8 mouse cellular contexts compared by ENCODE assay signal in genomic region chr9:74953265-74953958, GRCm38 (mm10). TPM values are rescaled to one million over a fixed set of nuclear protein-coding genes. Genes with fewer than 3 reads are reported as not detected.
A peak's percentile ranks its signal among the peaks of the same experiment; 100 is the strongest.
DNase-seq lines count a peak whose midpoint lies in the region; ATAC-seq and TF ChIP-seq lines count a peak whose summit lies in the region.

No protein-coding gene starts in this region.

- H3K4me3 ChIP-seq in intestine, embryonic 14.5 days (ENCODE audit: low read depth, low read length) = peak overlapping the region; percentile 75
- H3K4me3 ChIP-seq in liver, adult 2 months (ENCODE audit: insufficient read depth, low read depth, low read length) = peak overlapping the region; percentile 77
- H3K4me3 ChIP-seq in midbrain, postnatal 0 days (ENCODE audit: low read depth, low read length) = peak overlapping the region; percentile 77
- peak overlapping the region; percentile 98 for H3K4me3 ChIP-seq in stomach, embryonic 15.5 days (replicated peaks)

- peaks cover 7% of the 10 kb centered on the region for H3K4me1 ChIP-seq in intestine, embryonic 14.5 days (replicated peaks; ENCODE audit: control insufficient read depth, insufficient read depth, low read length)
- peaks cover 4% of the 10 kb centered on the region for H3K4me1 ChIP-seq in liver, adult 2 months (ENCODE audit: control insufficient read depth, insufficient read depth, low read length)
- H3K4me1 ChIP-seq in midbrain, postnatal 0 days (ENCODE audit: insufficient read depth, low read length) = peaks cover 4% of the 10 kb centered on the region; the same call in 1 of the 2 replicates
- peaks cover 14% of the 10 kb centered on the region; the same call in 1 of the 2 replicates for H3K4me1 ChIP-seq in stomach, embryonic 15.5 days

- no peaks in the 10 kb centered on the region for H3K27me3 ChIP-seq in intestine, embryonic 14.5 days (replicated peaks; ENCODE audit: control insufficient read depth, insufficient read depth, low read length)
- no peaks in the 10 kb centered on the region for H3K27me3 ChIP-seq in liver, adult 2 months (ENCODE audit: control insufficient read depth, insufficient read depth, low read length)
- no peaks in the 10 kb centered on the region for H3K27me3 ChIP-seq in midbrain, postnatal 0 days (ENCODE audit: insufficient read depth, low read length)
- no peaks in the 10 kb centered on the region for H3K27me3 ChIP-seq in stomach, embryonic 15.5 days (replicated peaks)

- peak overlapping the region; percentile 87 for H3K27ac ChIP-seq in intestine, embryonic 14.5 days (ENCODE audit: low read depth)
- peak overlapping the region; percentile 87 for H3K27ac ChIP-seq in liver, adult 2 months (replicated peaks; ENCODE audit: insufficient read depth, low read depth, low read length)
- H3K27ac ChIP-seq in midbrain, postnatal 0 days (ENCODE audit: low read depth, low read length) = peak overlapping the region; percentile 84
- H3K27ac ChIP-seq in stomach, embryonic 15.5 days = peak overlapping the region; percentile 98

- peak; percentile 51 to 62 for DNase-seq in layer of hippocampus, postnatal 10 days (ENCODE audit: low spot score in 2 of 2)
- no peak for DNase-seq in layer of hippocampus, postnatal 36 days
- DNase-seq in cerebellum, postnatal 10 days = peak; percentile 71 to 72
- peak; percentile 86 for DNase-seq in gastrocnemius, postnatal 25 days
- DNase-seq in intestine, embryonic 14.5 days (ENCODE audit: low spot score) = peak; percentile 81
- DNase-seq in liver, adult 2 months (ENCODE audit: extremely low read depth, low read depth, low spot score) = peak; percentile 68
- peak; percentile 65 for DNase-seq in midbrain, postnatal 0 days (ENCODE audit: low spot score)

- TF ChIP-seq CTCF in liver, adult 2 months (IDR thresholded peaks at IDR 0.05; ENCODE audit: low read depth, low read length) = peak; percentile 35
- peak; percentile 32 for TF ChIP-seq CTCF in midbrain, postnatal 0 days (IDR thresholded peaks at IDR 0.05)

- peaks cover 8% of the 10 kb centered on the region; the same call in 1 of the 2 replicates for H3K79me2 ChIP-seq in liver, adult 2 months (ENCODE audit: control insufficient read depth, insufficient read depth, low read length)

- peak overlapping the region; percentile 66 for H3K9ac ChIP-seq in intestine, embryonic 14.5 days (ENCODE audit: low read length)
- peak overlapping the region; percentile 82 for H3K9ac ChIP-seq in liver, adult 2 months (ENCODE audit: low read depth, low read length)
- H3K9ac ChIP-seq in midbrain, postnatal 0 days (replicated peaks; ENCODE audit: low read length, poor library complexity, severe bottlenecking) = peak overlapping the region; percentile 80
- H3K9ac ChIP-seq in stomach, embryonic 15.5 days = peak overlapping the region; percentile 93

- peak overlapping the region; percentile 75 for H3K4me2 ChIP-seq in intestine, embryonic 14.5 days (ENCODE audit: low read length)
- H3K4me2 ChIP-seq in midbrain, postnatal 0 days (ENCODE audit: low read depth, low read length, poor library complexity, severe bottlenecking) = peak overlapping the region; percentile 64
- H3K4me2 ChIP-seq in stomach, embryonic 15.5 days = peak overlapping the region; percentile 87

- ATAC-seq in intestine, embryonic 14.5 days (replicated peaks; ENCODE audit: low FRiP score, low TSS enrichment, low read depth) = peak; percentile 83
- ATAC-seq in midbrain, postnatal 0 days (ENCODE audit: low FRiP score) = peak; percentile 77
- ATAC-seq in stomach, embryonic 15.5 days (ENCODE audit: insufficient read depth, low FRiP score, low read depth) = peak; percentile 69; the same call in 1 of the 2 replicates

- no peak for TF ChIP-seq POLR2A in liver, adult 2 months (IDR thresholded peaks at IDR 0.05; ENCODE audit: extremely low read depth, insufficient read depth, low read length)

- H3K9me3 ChIP-seq in intestine, embryonic 14.5 days (ENCODE audit: control insufficient read depth, low read length) = no peaks in the 10 kb centered on the region
- H3K9me3 ChIP-seq in midbrain, postnatal 0 days (ENCODE audit: low read length) = no peaks in the 10 kb centered on the region
- H3K9me3 ChIP-seq in stomach, embryonic 15.5 days = no peaks in the 10 kb centered on the region

- 3% methylated on average over 31 of the region's 31 CpGs for WGBS in intestine, embryonic 14.5 days
- WGBS in liver, adult 2 months = 3% methylated on average over 31 of the region's 31 CpGs
- WGBS in midbrain, postnatal 0 days = 4% methylated on average over 31 of the region's 31 CpGs
- WGBS in stomach, embryonic 15.5 days = 4% methylated on average over 31 of the region's 31 CpGs

- no peaks in the 10 kb centered on the region for H3K36me3 ChIP-seq in intestine, embryonic 14.5 days (ENCODE audit: control insufficient read depth, insufficient read depth, low read length)
- peaks cover 24% of the 10 kb centered on the region for H3K36me3 ChIP-seq in liver, adult 2 months (ENCODE audit: control insufficient read depth, insufficient read depth, low read length)
- peaks cover 2% of the 10 kb centered on the region; the same call in 1 of the 2 replicates for H3K36me3 ChIP-seq in midbrain, postnatal 0 days (ENCODE audit: insufficient read depth, low read length)
- peaks cover 6% of the 10 kb centered on the region; the same call in 1 of the 2 replicates for H3K36me3 ChIP-seq in stomach, embryonic 15.5 days

RNA-seq across cellular contexts. Expression of gene Fam214a, which starts 0.7 kb away (rescaled TPM):
- total RNA-seq in layer of hippocampus, postnatal 10 days (2021) = 10 to 100 TPM; 34.2 to 37.9 TPM
- 10 to 100 TPM; 42.2 to 47.4 TPM for total RNA-seq in layer of hippocampus, postnatal 36 days (2021)
- total RNA-seq in gastrocnemius, postnatal 25 days (2021) = 10 to 100 TPM; 17.1 to 25.6 TPM
- polyA plus RNA-seq in intestine, embryonic 14.5 days (2014; fragmentation: Nextera tagmentation; extraction: Ambion mirVana) = 8.9 and 11.1 TPM in 2 replicates
- 67.5 and 116 TPM in 2 replicates for total RNA-seq in liver, adult 2 months (2014; rRNA removed)
- polyA plus RNA-seq in liver, adult 2 months (2012; rRNA removed) = 14.5 and 23.1 TPM in 2 replicates
- 32.3 and 36.0 TPM in 2 replicates for total RNA-seq in midbrain, postnatal 0 days (2014; rRNA removed)
- 18.2 and 18.9 TPM in 2 replicates for polyA plus RNA-seq in midbrain, postnatal 0 days (2015; fragmentation: Nextera tagmentation; extraction: Ambion mirVana)
- 9.1 and 10.0 TPM in 2 replicates for polyA plus RNA-seq in stomach, embryonic 15.5 days (2015; fragmentation: Nextera tagmentation; extraction: Ambion mirVana)

Comparison
In these comparisons a context has a peak if more than half of its experiments do, and no peak if none do; other contexts are left out.
1. DNase-seq: peak in layer of hippocampus, postnatal 10 days (2 of 2), cerebellum, postnatal 10 days (2 of 2), gastrocnemius, postnatal 25 days (single experiment), intestine, embryonic 14.5 days (single experiment), liver, adult 2 months (single experiment) and midbrain, postnatal 0 days (single experiment); none in layer of hippocampus, postnatal 36 days (0 of 2).
2. Peak in every context shown above with its lines, with median percentiles within 50 percentile points of each other: ATAC-seq, H3K27ac ChIP-seq, H3K4me2 ChIP-seq, H3K4me3 ChIP-seq and H3K9ac ChIP-seq.